Mouse (Mus musculus) kidney, postnatal 0 days (tissue): ENCODE results near the gene 2810006K23Rik. TPM values are rescaled to one million over a fixed set of nuclear protein-coding genes. Genes with fewer than 3 reads are reported as not detected.
"Not testable (repeated sequence)": the region's sequence is repeated elsewhere in the genome, so short reads cannot be mapped to it uniquely, and the experiment has no call there.

Source experiments
- ATAC-seq: fragments of 200-750 bp; cut with Nextera tagmentation; replicated peaks from 2 replicates; pipeline ENCODE4 v1.8.0; 2017; ENCODE audit warnings: low read depth, moderate number of reproducible peaks, moderate TSS enrichment, moderate library complexity; ENCODE audit not compliant: low FRiP score
- DNase-seq: peaks from one replicate; pipeline ENCODE4 v3.0.0-alpha.2; 2016; ENCODE audit warnings: low spot score
- H3K27ac ChIP-seq: fragments of 300-500 bp; sonication (generic); 2 replicates; pipeline ENCODE4 v1.5.1; 2014; ENCODE audit warnings: mild to moderate bottlenecking
- H3K27me3 ChIP-seq: fragments of 300-500 bp; sonication (generic); 2 replicates; pipeline ENCODE4 v1.6.1; 2014; ENCODE audit warnings: low read length, mixed read lengths; ENCODE audit not compliant: insufficient read depth
- H3K36me3 ChIP-seq: fragments of 300-500 bp; sonication (generic); 2 replicates; pipeline ENCODE4 v1.6.1; 2014; ENCODE audit warnings: low read length, mixed read lengths; ENCODE audit not compliant: insufficient read depth
- H3K4me1 ChIP-seq: fragments of 300-500 bp; sonication (generic); replicated peaks from 2 replicates; pipeline ENCODE4 v1.6.1; 2014; ENCODE audit warnings: antibody characterized with exemption, low read length, mixed read lengths; ENCODE audit not compliant: insufficient read depth
- H3K4me2 ChIP-seq: fragments of 300-500 bp; sonication (generic); 2 replicates; pipeline ENCODE4 v1.6.1; 2014; ENCODE audit warnings: mild to moderate bottlenecking, low read length, moderate library complexity, mixed read lengths
- H3K4me3 ChIP-seq: fragments of 300-500 bp; sonication (generic); replicated peaks from 2 replicates; pipeline ENCODE4 v1.5.1; 2014; ENCODE audit warnings: low read depth, low read length
- H3K9ac ChIP-seq: fragments of 300-500 bp; sonication (generic); 2 replicates; pipeline ENCODE4 v1.6.1; 2014; ENCODE audit warnings: low read depth, low read length
- H3K9me3 ChIP-seq: fragments of 300-500 bp; sonication (generic); replicated peaks from 2 replicates; pipeline ENCODE4 v1.6.1; 2016; ENCODE audit warnings: low read length, inconsistent platforms, mixed read lengths
- CTCF ChIP-seq: IDR thresholded peaks from 2 replicates; pipeline ENCODE4 v1.5.1; 2016; ENCODE audit warnings: antibody characterized with exemption, low read depth, mild to moderate bottlenecking, moderate library complexity
- WGBS: fragments of 180-500 bp; shearing (Covaris S2); extraction: QIAGEN DNeasy Blood & Tissue Kit; methylation state at CpG from one replicate; pipeline ENCODE4 v1.1.7; 2014; 5-methylcytosine and 5-hydroxymethylcytosine counted together
- polyA plus RNA-seq: library from polyadenylated mRNA; unstranded; fragments of >200 nt; fragmentation: Nextera tagmentation; extraction: Ambion mirVana; gene quantifications from 2 replicates; pipeline ENCODE4 v1.2.1, GENCODE M21; 2015

Gene 2810006K23Rik
- polyA plus RNA-seq, 1 experiment from 2014 or later: 12.0 TPM

DNA sequence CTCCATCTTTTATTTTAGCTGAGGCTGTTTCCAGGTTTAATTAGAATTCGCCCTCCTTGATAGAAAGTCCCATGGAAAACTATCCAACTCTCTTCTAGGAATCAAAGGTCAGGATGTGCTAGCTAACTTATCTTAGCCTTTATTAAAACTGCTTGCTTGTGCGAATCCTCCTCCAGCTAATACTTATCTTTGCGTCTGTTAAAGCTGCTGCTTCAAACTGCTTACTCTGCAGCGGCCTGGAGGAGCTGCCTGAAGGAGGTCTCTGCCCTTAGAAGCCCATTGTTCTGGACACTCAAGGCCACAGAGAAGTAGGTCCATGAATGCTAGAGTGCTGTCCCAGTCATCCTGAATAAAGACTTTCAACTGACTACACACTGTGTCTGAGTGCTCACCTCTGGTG is 31.4 kb upstream of the 2810006K23Rik start:
- no peak overlapping the region for H3K4me3 ChIP-seq

GRCm38 (mm10) chr5:124299307-124299706 is 28.6 kb upstream of the 2810006K23Rik start:
- not testable (repeated sequence) for H3K27me3 ChIP-seq, H3K9ac ChIP-seq, H3K27ac ChIP-seq, ATAC-seq, H3K4me1 ChIP-seq, H3K4me3 ChIP-seq, H3K9me3 ChIP-seq, H3K4me2 ChIP-seq
- peak; percentile 74 for TF ChIP-seq CTCF
- 60% methylated on average over 3 of the region's 4 CpGs for WGBS
- peaks cover 23% of the 10 kb centered on the region for H3K36me3 ChIP-seq
- DNase-seq: peak; percentile 48

More for the DNA sequence above, 31.4 kb upstream of the 2810006K23Rik start:
- no peaks in the 10 kb centered on the region for H3K27me3 ChIP-seq
- H3K4me1 ChIP-seq: no peaks in the 10 kb centered on the region
- peaks cover 30% of the 10 kb centered on the region for H3K36me3 ChIP-seq
- H3K4me2 ChIP-seq: no peak overlapping the region
- ATAC-seq (no peak), DNase-seq (no peak)
- H3K9me3 ChIP-seq: no peaks in the 10 kb centered on the region
- no peak overlapping the region for H3K9ac ChIP-seq
- no peak overlapping the region for H3K27ac ChIP-seq
- 92% methylated on average over 4 of the region's 4 CpGs for WGBS
- TF ChIP-seq CTCF: no peak

DNA sequence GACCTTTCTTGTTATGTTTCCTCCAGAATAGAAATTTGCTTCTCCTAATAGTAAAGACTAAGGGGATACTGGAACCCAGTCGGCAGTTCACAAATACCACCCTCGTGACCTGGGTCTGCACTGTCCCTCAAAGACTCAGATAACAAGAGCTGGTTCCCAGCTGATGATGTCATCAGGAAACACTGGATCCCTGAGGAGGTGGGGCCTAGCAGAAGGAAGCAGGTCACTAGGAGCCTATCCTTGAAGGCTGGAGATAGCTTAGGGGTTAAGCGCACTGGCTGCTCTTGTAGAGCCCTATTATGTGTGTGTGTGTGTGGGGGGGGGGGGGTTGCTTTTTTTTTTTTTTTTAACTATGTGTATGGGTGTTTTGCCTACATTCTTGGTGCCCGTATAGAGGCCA is 27.8 kb upstream of the 2810006K23Rik start:
- no peaks in the 10 kb centered on the region for H3K4me1 ChIP-seq
- no peak overlapping the region for H3K4me2 ChIP-seq
- no peaks in the 10 kb centered on the region for H3K9me3 ChIP-seq
- DNase-seq (no peak), ATAC-seq (no peak)
- H3K27ac ChIP-seq: no peak overlapping the region
- TF ChIP-seq CTCF: no peak
- no peaks in the 10 kb centered on the region for H3K27me3 ChIP-seq
- H3K36me3 ChIP-seq: peaks cover 26% of the 10 kb centered on the region
- no peak overlapping the region for H3K4me3 ChIP-seq
- 74% methylated on average over 4 of the region's 4 CpGs for WGBS
- H3K9ac ChIP-seq: no peak overlapping the region

GRCm38 (mm10) chr5:124302853-124303252 is 25.0 kb upstream of the 2810006K23Rik start:
- 87% methylated on average over 6 of the region's 6 CpGs for WGBS
- not testable (repeated sequence) for H3K4me3 ChIP-seq, H3K9ac ChIP-seq, H3K27ac ChIP-seq, H3K27me3 ChIP-seq, H3K9me3 ChIP-seq, H3K4me2 ChIP-seq, ATAC-seq, H3K4me1 ChIP-seq, DNase-seq
- peaks cover 37% of the 10 kb centered on the region for H3K36me3 ChIP-seq

- no peak for TF ChIP-seq CTCF
Observed at GRCm38 (mm10) chr5:124309155-124309554, 18.7 kb upstream of the 2810006K23Rik start.

GRCm38 (mm10) chr5:124310091-124310490 is 17.8 kb upstream of the 2810006K23Rik start:
- H3K27ac ChIP-seq: no peak overlapping the region
- WGBS: 98% methylated on average over 11 of the region's 11 CpGs
- H3K27me3 ChIP-seq: no peaks in the 10 kb centered on the region
- H3K9me3 ChIP-seq: no peaks in the 10 kb centered on the region; the same call in 1 of the 2 replicates
- H3K36me3 ChIP-seq: peaks cover 42% of the 10 kb centered on the region
- no peak overlapping the region for H3K4me3 ChIP-seq
- H3K9ac ChIP-seq: no peak overlapping the region
- no peak overlapping the region for H3K4me2 ChIP-seq
- DNase-seq (no peak), ATAC-seq (no peak)
- H3K4me1 ChIP-seq: no peaks in the 10 kb centered on the region
- no peak for TF ChIP-seq CTCF

More at GRCm38 (mm10) chr5:124309155-124309554, 18.7 kb upstream of the 2810006K23Rik start:
- no peak for DNase-seq
- ATAC-seq: no peak
- WGBS: 95% methylated on average over 10 of the region's 10 CpGs
- no peaks in the 10 kb centered on the region for H3K27me3 ChIP-seq
- no peak overlapping the region for H3K4me2 ChIP-seq
- H3K4me3 ChIP-seq: no peak overlapping the region
- no peak overlapping the region for H3K27ac ChIP-seq
- H3K4me1 ChIP-seq: no peaks in the 10 kb centered on the region
- H3K9ac ChIP-seq: no peak overlapping the region
- no peaks in the 10 kb centered on the region; the same call in 1 of the 2 replicates for H3K9me3 ChIP-seq
- H3K36me3 ChIP-seq: peaks cover 37% of the 10 kb centered on the region

DNA sequence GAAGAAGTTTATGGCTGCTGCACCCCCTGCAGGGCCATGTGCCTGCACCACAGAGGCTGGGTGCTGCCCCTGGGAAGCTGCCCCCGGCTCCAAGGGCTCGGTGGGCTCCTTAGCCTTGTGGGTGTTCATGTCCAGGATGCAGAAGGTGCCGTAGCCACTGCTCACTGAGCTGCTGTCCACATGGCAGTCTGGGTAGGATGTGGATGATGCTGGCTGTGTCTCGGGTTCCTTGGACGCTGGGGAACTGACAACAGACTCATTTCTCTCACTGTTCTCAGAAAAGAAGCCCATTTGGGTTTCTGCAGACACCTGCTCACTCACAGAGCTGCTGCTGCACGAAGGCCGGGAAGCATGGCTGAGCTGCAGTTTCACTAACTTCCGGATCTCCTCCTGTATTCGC is 12.4 kb upstream of the 2810006K23Rik start:
- Histone ChIP-seq H3K9me3 (no peaks in the 10 kb centered on the region; the same call in 1 of the 2 replicates), H3K27me3 (no peaks in the 10 kb centered on the region), H3K9ac (no peak overlapping the region), H3K4me1 (no peaks in the 10 kb centered on the region), H3K27ac (no peak overlapping the region), H3K4me2 (no peak overlapping the region), H3K36me3 (peaks cover 29% of the 10 kb centered on the region; the same call in 1 of the 2 replicates), H3K4me3 (no peak overlapping the region)
- TF ChIP-seq CTCF: no peak
- no peak for DNase-seq
- 88% methylated on average over 9 of the region's 9 CpGs for WGBS
- ATAC-seq: no peak
